Mouse (Mus musculus) midbrain, postnatal 0 days (tissue): ENCODE data around the gene Dppa3. TPM values are rescaled to one million over a fixed set of nuclear protein-coding genes. Genes with fewer than 3 reads are reported as not detected.
A peak's percentile ranks its signal among the peaks of the same experiment; 100 is the strongest.

Source experiments
- ATAC-seq: fragments of 200-750 bp; cut with Nextera tagmentation; 2 replicates; pipeline ENCODE4 v1.8.0; 2017; ENCODE audit warnings: moderate number of reproducible peaks, mild to moderate bottlenecking, moderate TSS enrichment, moderate library complexity; ENCODE audit not compliant: low FRiP score
- DNase-seq: peaks from one replicate; pipeline ENCODE4 v3.0.0-alpha.2; 2015; ENCODE audit warnings: low spot score
- H3K27ac ChIP-seq: fragments of 300-500 bp; sonication (generic); 2 replicates; pipeline ENCODE4 v1.5.1; 2014; ENCODE audit warnings: low read depth, mild to moderate bottlenecking, low read length, mixed read lengths
- H3K27me3 ChIP-seq: fragments of 300-500 bp; sonication (generic); 2 replicates; pipeline ENCODE4 v1.6.1; 2014; ENCODE audit warnings: low read length, control low read depth, mixed read lengths; ENCODE audit not compliant: insufficient read depth
- H3K36me3 ChIP-seq: fragments of 300-500 bp; sonication (generic); 2 replicates; pipeline ENCODE4 v1.6.1; 2014; ENCODE audit warnings: low read length, control low read depth, mixed read lengths; ENCODE audit not compliant: insufficient read depth
- H3K4me1 ChIP-seq: fragments of 300-500 bp; sonication (generic); 2 replicates; pipeline ENCODE4 v1.6.1; 2014; ENCODE audit warnings: mild to moderate bottlenecking, control low read depth, antibody characterized with exemption, low read length, mixed read lengths; ENCODE audit not compliant: insufficient read depth
- H3K4me2 ChIP-seq: fragments of 300-500 bp; sonication (generic); 2 replicates; pipeline ENCODE4 v1.6.1; 2014; ENCODE audit warnings: low read depth, mild to moderate bottlenecking, low read length, mixed read lengths; ENCODE audit not compliant: poor library complexity, severe bottlenecking
- H3K4me3 ChIP-seq: fragments of 300-500 bp; sonication (generic); 2 replicates; pipeline ENCODE4 v1.5.1; 2014; ENCODE audit warnings: low read depth, mild to moderate bottlenecking, low read length, moderate library complexity
- H3K9ac ChIP-seq: fragments of 300-500 bp; sonication (generic); replicated peaks from 2 replicates; pipeline ENCODE4 v1.6.1; 2014; ENCODE audit warnings: mild to moderate bottlenecking, low read length, moderate library complexity, mixed read lengths; ENCODE audit not compliant: poor library complexity, severe bottlenecking
- H3K9me3 ChIP-seq: fragments of 300-500 bp; sonication (generic); 2 replicates; pipeline ENCODE4 v1.6.1; 2016; ENCODE audit warnings: low read length, control low read depth
- CTCF ChIP-seq: IDR thresholded peaks from 2 replicates; pipeline ENCODE4 v1.5.1; 2016; ENCODE audit warnings: antibody characterized with exemption, mild to moderate bottlenecking
- WGBS: fragments of 180-500 bp; shearing (Covaris S2); extraction: QIAGEN DNeasy Blood & Tissue Kit; methylation state at CpG from one replicate; pipeline ENCODE4 v1.1.7; 2014; 5-methylcytosine and 5-hydroxymethylcytosine counted together
- polyA plus RNA-seq: library from polyadenylated mRNA; unstranded; fragments of >200 nt; fragmentation: Nextera tagmentation; extraction: Ambion mirVana; gene quantifications from 2 replicates; pipeline ENCODE4 v1.2.1, GENCODE M21; 2015
- total RNA-seq: library from RNA; depleted of rRNA; stranded (reverse); fragments of >200 nt; gene quantifications from 2 replicates; pipeline ENCODE4 v1.2.3, GENCODE M21; 2014

Gene Dppa3
- total and polyA plus RNA-seq, 2 experiments from 2014 or later, result not detected

DNA sequence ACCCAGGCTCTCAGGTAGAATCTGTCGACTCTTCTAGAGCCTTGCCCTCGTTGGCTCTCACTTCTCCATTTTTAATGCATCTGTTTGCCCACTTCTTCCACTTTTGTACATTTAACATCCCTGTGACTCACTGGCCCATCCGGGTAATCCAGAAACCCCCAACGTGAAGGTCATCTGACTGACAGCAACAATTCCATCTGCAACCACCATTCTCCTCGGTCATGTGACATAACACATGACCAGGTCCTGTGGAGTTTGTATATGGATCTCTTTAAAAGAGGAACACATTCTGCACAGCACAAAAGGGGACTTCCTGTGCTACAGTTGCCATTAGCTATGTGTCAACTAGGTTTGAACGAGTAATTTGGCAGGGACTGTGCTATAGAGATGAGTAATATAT is 28.1 kb downstream of the Dppa3 start:
- Histone ChIP-seq H3K9ac (no peak overlapping the region), H3K4me3 (no peak overlapping the region), H3K27ac (no peak overlapping the region), H3K36me3 (no peaks in the 10 kb centered on the region), H3K4me2 (no peak overlapping the region), H3K9me3 (no peaks in the 10 kb centered on the region), H3K4me1 (no peaks in the 10 kb centered on the region), H3K27me3 (no peaks in the 10 kb centered on the region)
- DNase-seq, result no peak
- TF ChIP-seq CTCF, result no peak
- WGBS, result 85% methylated on average over 6 of the region's 6 CpGs
- ATAC-seq, result no peak

DNA sequence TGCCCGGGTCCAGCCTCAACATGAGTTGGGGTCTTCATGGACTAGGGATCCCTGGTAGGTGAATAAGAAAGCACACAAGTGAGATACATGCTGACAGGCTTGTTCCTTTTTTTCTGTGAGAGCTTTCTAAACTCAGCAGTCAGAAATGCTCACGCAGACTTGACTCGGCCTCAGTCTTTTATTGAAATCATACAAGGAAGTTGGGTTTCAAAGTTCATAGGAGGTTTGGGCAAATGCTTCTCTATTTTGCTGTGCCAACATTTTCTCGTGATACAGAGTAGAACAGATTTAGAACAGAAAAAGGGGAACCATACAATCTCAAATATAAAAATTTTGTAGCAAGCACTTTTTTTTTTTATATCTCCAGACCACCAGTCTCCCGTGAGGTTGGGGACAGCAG is 31.4 kb downstream of the Dppa3 start:
- no peak overlapping the region for H3K4me2 ChIP-seq
- ATAC-seq (no peak), DNase-seq (no peak)
- TF ChIP-seq CTCF, result no peak
- 87% methylated on average over 5 of the region's 5 CpGs for WGBS
- H3K4me1 ChIP-seq, result no peaks in the 10 kb centered on the region
- H3K9ac ChIP-seq, result no peak overlapping the region
- H3K36me3 ChIP-seq, result no peaks in the 10 kb centered on the region
- H3K4me3 ChIP-seq, result no peak overlapping the region
- H3K27ac ChIP-seq, result no peak overlapping the region
- no peaks in the 10 kb centered on the region for H3K9me3 ChIP-seq
- H3K27me3 ChIP-seq, result no peaks in the 10 kb centered on the region

DNA sequence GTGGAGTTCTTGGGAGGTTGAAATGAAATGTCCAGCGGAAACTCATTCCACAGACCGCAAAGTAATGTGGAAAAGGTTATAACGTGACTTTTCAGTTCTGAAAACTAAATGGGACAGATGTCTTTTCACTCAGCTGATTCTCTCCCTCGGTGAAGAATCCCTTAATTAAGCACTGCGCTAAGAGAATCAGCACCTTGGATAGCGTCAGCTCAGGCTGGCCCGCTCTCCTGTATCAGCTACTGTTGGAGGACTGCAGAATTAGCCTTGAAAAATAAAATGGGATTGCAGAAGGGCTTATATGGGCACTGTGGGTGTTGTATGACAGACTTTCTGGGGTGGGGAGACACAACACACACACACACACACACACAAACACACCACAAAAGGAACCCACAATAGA is 33.4 kb downstream of the Dppa3 start:
- H3K9me3 ChIP-seq, result no peaks in the 10 kb centered on the region
- no peak overlapping the region for H3K9ac ChIP-seq
- TF ChIP-seq CTCF, result no peak
- H3K4me3 ChIP-seq, result no peak overlapping the region
- H3K36me3 ChIP-seq, result no peaks in the 10 kb centered on the region
- 26% methylated on average over 7 of the region's 7 CpGs for WGBS
- H3K4me1 ChIP-seq, result no peaks in the 10 kb centered on the region
- ATAC-seq, result no peak
- H3K4me2 ChIP-seq, result no peak overlapping the region
- no peaks in the 10 kb centered on the region for H3K27me3 ChIP-seq
- peak; percentile 40 for DNase-seq
- H3K27ac ChIP-seq, result no peak overlapping the region

DNA sequence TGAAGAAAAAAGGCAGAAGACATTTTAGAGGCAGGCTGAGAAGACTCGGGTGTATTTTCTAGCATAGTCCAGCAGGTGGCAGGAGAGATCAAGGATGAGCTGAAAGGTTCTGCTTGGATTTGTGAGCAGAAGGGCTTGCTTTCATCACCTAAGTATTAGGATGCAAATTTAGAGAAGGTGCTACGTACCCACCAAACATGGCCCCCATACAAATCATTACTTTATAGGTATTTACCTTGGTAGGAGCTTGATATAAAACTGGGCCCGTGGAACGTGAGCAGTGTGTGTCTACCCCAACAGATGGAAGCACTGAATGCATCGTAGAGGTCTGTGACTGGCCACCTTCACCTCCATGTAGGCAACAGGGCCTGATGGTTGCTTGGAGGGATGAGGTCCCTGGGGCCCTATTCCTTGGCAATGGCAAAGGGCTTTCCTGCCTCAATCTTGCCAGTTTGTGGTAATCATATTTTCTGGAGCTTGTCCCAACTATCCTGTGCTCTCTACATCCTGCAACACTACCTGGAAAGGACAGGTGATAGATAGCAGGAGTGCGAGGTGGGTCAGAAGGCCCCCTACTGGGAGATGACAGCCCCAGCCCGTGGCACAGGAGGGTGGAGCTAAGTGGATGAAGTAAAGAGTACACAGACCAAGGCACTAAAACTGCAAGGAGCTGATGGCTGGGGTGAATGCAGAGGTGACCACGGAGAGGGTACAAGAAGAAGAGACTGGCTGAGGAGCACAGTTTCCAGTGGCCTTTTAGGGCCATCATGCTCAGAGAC is 34.6 kb downstream of the Dppa3 start:
- Histone ChIP-seq H3K9me3 (no peaks in the 10 kb centered on the region), H3K4me2 (no peak overlapping the region), H3K36me3 (no peaks in the 10 kb centered on the region), H3K27me3 (no peaks in the 10 kb centered on the region), H3K4me3 (no peak overlapping the region), H3K4me1 (no peaks in the 10 kb centered on the region), H3K9ac (no peak overlapping the region), H3K27ac (no peak overlapping the region)
- ATAC-seq (peak; percentile 75), DNase-seq (peak; percentile 82)
- peak; percentile 86 for TF ChIP-seq CTCF
- WGBS, result 41% methylated on average over 8 of the region's 8 CpGs

DNA sequence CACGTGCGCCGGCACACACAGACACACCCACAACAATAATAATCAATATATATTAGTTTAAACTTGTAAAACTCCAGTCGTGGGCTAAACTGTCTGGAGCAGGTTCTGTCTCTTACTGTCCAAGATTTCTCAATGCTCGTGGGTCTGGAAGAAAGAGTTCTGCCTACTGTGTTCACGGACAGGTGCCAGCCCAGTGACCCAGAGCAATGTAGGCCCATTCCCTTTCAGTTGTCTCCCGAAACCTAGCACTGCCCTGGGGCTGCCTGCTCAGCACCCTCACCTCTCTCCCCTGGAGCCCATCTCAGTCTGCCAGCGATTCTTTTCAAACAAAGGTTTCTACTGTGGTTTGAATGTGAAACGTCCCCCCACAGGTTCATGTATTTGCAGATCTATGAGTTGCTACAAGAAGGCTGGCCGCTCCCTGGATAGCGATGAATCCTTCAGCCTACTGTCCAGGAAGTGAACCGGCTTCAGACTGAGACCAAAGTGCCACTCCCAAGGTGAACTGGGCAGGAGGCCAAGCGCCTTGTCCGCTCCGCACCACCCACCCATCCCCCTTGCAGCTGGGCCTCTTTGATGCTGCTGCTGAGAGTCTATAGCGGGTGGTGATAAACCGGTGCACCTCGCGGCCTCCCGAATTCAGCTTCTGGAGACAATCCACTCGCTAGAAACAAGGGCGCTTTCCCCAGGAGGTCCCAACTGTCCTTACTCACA is 36.5 kb downstream of the Dppa3 start:
- Histone ChIP-seq H3K9ac (no peak overlapping the region), H3K9me3 (no peaks in the 10 kb centered on the region), H3K4me3 (no peak overlapping the region), H3K4me1 (no peaks in the 10 kb centered on the region), H3K27me3 (no peaks in the 10 kb centered on the region), H3K36me3 (no peaks in the 10 kb centered on the region), H3K27ac (no peak overlapping the region), H3K4me2 (no peak overlapping the region)
- no peak for TF ChIP-seq CTCF
- WGBS, result 38% methylated on average over 22 of the region's 22 CpGs
- DNase-seq (no peak), ATAC-seq (no peak)

DNA sequence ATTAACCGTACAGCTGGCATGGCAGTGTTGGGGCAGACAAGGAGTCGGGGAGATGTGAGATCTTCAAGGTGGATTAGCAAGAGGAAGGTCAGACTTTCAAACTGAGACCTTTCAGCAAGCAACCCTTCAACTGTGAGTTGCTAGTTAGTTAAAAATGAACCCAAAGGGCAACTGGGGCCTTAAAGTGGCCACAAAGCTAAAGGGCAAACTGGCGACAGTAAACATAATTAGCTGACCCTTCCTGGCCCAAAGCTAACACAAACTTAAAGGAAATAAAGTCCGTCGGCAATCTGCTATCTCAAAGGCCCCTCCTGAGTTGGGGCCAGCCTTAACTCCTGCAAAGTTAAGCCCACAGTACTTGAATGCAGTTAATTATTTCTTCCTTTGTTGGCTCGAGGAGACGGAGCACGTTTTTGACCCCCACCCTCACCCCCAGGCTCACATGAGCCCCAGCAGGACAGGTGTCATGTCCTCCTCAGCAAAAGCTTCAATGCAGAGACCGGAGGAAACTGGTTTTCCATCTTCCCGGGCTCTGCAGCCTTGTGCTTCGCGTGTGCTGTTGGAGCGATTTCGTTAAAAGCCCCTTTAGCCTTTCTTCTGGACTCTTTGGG is 37.5 kb downstream of the Dppa3 start:
- ATAC-seq (no peak), DNase-seq (no peak)
- no peaks in the 10 kb centered on the region for H3K36me3 ChIP-seq
- no peak overlapping the region for H3K4me3 ChIP-seq
- no peak overlapping the region for H3K9ac ChIP-seq
- no peak for TF ChIP-seq CTCF
- H3K4me2 ChIP-seq, result no peak overlapping the region
- no peaks in the 10 kb centered on the region for H3K4me1 ChIP-seq
- no peak overlapping the region for H3K27ac ChIP-seq
- no peaks in the 10 kb centered on the region for H3K9me3 ChIP-seq
- 51% methylated on average over 14 of the region's 14 CpGs for WGBS
- H3K27me3 ChIP-seq, result no peaks in the 10 kb centered on the region
